Mouse (Mus musculus): ENCODE results near the gene Cavin4.
"Not testable (repeated sequence)": the region's sequence is repeated elsewhere in the genome, so short reads cannot be mapped to it uniquely, and the experiment has no call there.

Gene Cavin4

DNA sequence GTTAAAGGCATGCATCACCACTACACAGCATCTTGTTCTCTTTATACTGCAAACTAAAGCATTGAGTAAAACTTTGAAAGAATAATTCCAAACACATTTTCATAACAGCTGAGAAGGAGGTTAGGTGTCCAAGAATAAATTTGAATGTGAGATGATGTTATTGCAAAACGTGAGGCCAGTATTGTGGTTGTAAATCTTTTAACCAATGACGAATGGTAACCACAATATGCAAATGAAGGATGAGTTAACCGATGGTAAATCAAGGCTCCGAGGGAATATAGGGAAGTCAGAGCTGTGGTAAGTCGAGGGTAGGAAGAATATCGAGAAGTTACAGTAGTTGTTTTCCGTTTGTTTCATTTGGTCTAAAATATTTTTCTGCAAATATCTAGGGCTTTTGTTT, 11.1 kb downstream of the Cavin4 start:
- DNase-seq: no peak

DNA sequence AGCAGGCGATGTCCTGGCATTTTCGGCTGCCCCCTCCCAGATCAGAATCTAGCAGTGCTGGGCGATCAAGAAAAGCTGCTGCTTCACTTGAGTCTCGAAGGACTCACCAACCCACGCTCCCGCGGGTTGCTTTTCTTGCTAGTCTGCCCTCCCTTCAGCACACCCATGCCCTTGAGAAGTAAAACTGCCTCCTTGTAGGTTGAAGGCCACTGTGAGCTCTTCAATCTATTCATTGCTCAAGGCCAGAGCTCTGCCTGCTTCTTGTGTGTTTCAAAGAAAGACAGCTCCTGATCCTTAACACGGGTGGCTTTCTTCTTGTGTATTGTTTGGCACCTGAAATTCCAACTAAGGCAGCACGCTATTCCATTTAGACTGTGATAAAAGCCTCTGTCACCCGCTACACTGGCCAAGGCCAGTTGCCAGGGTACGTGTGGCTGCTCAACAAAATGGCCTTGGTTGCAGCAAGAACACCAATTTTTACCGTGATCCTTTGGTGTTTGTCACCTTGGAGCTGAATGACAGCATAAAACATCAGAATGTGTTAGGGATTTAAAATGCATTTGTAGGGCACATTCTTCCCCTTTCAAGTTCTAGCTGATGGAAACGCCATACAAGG, 13.4 kb downstream of the Cavin4 start:
- no peak for DNase-seq

DNA sequence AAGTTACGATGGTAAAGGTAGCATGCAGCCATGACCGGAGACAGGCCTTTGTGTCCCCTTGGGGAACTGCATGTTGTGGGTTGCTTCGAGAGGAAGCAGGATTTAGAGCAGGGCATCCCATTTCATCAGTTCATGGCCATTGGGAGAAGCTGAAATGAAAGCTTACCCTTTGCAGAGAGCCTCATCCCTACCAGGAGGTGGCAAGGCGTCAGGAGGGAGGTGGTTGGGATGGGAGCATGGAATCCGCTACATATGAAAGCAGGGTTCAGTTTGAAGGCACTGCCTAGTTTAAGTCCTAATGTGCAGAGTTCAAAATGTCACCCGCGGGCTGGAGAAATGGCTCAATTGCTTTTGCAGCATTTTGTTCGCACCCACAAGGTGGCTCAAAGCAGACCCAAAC, 14.0 kb downstream of the Cavin4 start:
- no peak for DNase-seq

GRCm38 (mm10) chr4:48677812-48678211, 14.5 kb downstream of the Cavin4 start:
- DNase-seq: no peak

- no peak for DNase-seq
These were observed 15.5 kb downstream of the Cavin4 start for GRCm38 (mm10) chr4:48678793-48679192.

GRCm38 (mm10) chr4:48679728-48680127, 16.4 kb downstream of the Cavin4 start:
- not testable (repeated sequence) for DNase-seq

- no peak for DNase-seq
These were observed 16.9 kb downstream of the Cavin4 start for GRCm38 (mm10) chr4:48680214-48680613.

DNA sequence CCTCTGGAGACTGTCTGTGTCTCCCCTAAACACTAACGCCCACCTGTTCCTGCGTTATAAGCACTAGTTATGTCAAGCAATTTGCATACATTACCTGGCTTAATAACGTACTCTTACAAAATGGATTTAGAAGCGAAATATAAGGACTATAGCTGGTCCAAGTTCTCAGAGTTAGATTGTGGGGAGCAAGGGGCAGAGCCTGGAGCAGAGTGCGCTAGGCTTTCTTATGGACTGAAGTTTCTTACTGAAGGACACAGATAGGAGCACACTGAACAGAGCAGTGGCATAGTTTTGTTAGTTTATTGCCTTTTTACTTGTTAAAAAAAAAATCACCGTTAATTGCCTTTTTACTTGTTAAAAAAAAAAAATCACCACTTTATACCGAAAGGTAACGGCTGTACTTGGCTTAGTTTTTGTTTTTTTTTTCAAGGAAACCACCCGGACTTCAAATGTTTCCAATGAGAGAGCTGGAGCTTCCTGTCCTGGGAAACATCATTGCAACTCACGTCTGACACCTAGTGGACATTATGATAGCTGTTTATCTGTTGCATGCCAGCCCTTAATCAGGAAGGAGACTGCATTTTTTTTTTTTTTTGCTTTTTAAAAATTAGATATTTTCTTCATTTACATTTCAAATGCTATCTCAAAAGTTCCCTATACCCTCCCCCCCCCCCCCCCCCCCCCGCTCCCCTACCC, 17.5 kb downstream of the Cavin4 start:
- DNase-seq: peak; percentile 86

DNA sequence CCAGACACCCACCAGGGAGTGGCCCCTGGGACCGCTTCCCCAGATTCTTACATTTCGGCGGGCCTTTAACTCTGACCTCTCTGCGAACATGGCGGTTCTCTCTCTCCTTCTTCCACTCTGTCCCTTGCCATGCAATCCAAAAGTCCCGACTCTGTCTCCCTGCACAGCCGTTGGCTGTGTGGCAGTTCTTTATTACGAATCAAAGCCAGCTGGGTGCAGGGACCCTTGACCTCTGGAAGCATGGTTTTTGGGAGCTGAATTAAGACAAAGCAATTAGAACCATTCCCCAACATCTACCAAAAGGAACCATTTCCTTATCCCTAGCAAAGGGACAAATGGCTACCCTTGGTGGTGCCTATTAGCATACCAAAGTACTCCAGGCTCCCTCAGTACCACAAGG, 19.8 kb downstream of the Cavin4 start:
- no peak for DNase-seq

- DNase-seq: not testable (repeated sequence)
These were observed 20.4 kb downstream of the Cavin4 start for GRCm38 (mm10) chr4:48683633-48684209.

DNA sequence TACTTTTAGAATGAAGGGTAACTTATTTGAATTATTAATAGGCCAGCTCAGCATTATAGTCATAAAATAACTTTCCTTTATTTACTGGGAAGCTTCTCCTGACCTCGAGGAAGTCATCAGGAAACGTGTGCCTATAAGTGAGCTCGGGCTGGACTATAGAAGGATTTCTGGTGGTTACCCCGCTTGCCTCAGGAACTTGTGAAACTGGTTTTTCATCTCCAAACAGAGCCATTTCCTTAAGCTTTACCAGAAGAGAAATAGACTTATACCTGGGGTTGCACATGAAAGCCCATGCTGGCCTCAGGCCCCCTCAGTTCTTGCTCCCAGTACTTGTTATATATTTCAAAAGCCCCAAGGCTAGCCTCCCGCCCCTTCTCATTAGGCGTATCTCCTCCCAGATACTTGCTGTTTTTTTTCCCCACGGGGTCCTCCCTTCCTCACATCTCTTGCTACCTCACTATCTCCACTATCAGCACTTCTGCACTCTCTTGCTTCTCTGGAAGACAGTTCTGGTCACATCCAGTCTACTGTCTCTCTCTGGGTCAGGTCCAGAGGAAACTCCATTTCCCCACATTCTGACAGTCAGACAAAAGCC, 21.4 kb downstream of the Cavin4 start:
- no peak for DNase-seq

- no peak for DNase-seq
These were observed 24.8 kb downstream of the Cavin4 start for GRCm38 (mm10) chr4:48688148-48688547.

DNA sequence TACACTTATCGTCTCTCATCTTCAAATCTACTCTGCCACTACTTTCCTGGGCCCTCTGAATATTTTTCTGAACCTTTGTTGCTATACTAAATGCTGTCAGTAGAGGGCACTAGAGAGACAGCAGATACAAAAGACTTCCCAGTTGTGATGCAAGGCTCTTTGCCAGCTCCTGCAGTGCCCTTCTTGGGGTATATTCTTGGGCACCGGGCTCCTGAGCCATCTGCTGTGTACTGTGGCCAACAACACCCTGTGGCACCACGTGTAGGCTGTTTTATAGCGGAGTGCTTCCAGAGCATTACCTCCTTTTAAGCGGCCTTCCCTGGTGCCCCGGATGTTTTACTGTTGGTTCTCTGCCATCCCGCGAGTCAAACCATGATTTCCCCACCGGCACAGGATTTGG, 27.3 kb downstream of the Cavin4 start:
- peak; percentile 83 for DNase-seq

DNA sequence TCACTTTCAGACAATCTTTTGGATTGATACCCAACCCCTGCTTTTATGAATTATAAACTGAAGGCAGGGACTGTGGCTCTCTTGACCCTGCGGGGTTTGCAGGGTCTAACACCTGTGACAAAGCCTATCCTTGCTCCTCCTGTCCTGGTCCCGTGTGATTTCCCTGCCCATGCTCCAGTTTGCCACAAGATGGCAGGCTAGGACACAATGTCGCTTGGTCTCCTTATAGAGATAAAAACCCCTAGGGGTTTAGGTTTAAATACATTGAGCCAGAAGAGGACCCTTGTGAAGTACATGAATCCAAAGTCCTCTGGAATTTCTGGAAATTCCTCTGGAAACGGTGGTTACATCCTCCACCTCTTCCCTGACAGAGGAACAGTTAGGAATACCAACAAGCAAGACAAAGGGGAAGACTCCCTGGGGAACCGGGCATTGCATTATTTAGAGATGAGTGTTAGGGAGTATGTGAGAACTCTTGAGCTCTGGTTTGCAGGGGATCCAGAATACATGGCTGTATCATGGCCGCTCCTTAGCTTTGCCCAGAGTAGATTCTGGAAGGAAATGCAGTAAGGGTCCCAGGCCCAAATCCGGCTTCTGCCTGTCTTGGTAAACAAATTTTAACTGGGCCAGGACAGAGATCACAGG, 28.6 kb downstream of the Cavin4 start:
- DNase-seq: peak; percentile 84

DNA sequence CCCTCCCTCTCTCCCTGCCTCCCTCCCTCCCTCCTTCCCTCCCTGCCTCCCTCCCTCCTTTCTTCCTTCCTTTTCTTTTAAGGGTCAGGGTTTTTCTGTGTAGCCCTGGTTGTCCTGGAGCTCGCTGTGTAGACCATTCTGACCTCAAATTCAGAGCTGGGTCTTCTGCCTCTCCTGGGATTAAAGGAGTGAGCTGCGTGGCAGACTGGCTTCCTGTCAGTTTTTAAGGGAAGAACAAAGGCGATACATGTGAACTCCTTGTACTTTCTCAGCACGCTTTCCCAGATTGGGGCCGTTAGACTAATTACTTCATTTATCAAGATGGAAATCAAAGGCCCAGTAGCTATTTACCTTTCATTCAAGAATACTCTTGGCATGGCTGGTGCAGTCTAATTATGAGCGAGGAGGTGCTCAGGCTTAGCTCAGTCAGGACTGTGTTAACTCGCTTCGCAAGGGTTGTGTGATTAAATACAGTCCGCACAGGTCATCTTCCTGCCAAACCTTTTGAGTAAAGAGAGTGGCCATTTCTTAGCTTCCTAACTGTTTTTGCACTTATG, 29.5 kb downstream of the Cavin4 start:
- DNase-seq: no peak

DNA sequence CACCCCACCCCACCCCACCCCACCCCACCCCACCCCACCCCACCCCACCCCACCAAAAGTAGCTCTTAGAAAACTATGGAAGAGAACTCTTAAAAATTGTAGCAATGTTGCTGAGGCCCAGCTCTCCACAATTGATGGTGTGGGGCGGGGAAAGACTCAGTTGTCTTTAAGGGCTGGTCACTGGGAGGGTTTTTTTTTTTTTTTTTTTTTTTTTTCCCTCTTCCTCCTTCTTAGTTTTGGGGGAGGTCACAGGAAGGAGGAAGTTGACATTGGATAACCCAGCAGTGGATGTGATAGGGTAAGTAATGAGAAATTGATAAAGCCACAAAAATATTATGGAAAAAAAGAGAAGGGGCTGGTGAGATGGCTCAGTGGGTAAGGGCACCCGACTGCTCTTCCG, 33.4 kb downstream of the Cavin4 start:
- no peak for DNase-seq

- DNase-seq: no peak
These were observed 34.0 kb downstream of the Cavin4 start for GRCm38 (mm10) chr4:48697302-48697701.

GRCm38 (mm10) chr4:48715865-48716650, 52.7 kb downstream of the Cavin4 start:
- DNase-seq: no peak

DNA sequence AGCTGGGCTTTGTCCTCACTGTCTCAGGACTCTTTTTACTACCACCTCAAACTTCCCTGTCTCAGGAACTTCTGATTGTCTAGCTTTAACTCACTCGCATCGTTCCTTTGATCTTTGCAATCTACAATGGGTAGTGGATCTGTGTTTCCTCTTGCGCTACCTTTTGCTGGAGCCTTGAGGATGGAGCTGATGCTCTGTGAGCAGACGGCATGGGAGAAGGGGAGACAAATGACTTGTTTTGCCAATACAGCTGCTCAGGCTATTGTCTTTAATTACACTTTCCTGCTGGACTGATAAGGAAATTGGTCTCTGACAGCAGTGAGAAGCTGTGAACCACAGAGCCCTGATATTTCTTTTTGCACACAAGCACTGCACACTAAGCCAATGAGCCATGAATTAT, 53.5 kb downstream of the Cavin4 start:
- DNase-seq: no peak
